Mouse (Mus musculus) c-Kit-positive CD71-positive TER-119-positive erythroid progenitor cells, embryonic 14.5 days (primary cell): ENCODE results near the gene Dock9.
"Not testable (repeated sequence)": the region's sequence is repeated elsewhere in the genome, so short reads cannot be mapped to it uniquely, and the experiment has no call there.

Source experiments
- DNase-seq: peaks from one replicate; pipeline ENCODE4 v3.0.0-alpha.2; 2013; ENCODE audit warnings: low spot score

Gene Dock9

DNA sequence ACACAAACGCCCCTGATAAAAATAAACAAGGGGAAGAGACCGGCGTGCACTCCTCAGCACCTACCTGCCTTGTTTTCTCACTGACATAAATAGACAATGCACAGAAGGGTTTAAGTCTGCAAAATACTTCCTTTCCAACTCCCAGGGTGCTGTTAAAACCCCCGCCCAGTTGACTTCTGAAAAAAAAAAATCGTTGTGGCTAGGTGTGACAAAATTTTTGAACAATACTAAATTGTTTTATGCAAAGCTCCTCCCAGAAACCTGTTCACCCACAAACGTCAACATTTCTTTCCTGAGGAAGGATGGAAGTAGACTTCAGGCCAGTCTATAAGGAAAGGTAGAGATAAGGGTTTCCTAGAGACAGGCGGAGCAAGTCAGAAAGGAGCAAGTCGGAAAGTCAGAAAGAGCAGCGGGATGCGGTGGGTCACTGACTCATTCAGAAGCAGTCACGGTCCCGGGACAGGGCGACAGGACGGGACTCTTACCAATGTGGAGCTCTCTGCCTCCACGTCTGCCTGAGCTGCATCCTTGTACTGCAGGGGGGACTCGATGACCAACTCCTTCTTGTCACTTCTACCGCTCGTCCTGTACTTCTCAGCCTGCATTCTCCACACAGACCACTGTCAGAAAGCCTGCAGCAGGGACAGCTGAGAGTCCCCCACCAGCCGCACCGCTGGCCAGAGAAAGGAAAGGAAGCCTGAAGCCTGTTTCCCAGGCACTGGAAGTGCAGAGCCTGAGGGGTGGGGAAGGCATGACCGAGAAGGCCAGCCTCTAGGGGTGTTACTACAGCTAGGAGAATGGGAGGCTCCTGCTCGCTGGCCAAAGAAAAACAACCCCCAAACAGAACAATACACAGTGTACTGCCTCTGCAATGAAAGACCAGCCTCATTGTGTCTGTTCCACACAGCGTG lies 99.7 kb downstream of the Dock9 start:
- DNase-seq: no peak

DNA sequence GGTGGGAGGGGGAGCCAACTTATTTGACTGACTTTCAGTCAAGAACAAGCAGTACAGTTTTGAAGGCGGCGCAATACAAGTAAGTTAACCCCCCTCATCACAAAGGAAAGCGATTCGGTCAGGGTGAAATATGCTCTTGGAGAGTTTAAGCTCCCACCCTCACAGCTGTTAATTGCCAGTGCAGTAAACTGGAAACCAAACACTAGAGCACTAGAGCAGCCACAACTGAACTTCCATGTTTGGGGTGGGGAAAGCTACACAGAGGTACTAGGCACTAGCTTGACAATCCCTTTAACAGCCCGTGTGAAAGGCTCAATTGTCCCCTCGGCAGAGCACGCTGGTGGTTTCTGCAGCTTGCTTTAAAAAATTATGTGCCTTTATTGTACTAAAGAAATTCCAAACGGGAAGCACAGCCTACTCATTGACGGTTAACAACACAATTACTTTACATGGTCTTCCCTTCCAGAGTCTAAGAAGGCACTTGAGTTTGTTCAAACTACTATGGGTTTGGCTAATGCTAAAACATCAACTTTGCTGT lies 100.4 kb downstream of the Dock9 start:
- DNase-seq: no peak

DNA sequence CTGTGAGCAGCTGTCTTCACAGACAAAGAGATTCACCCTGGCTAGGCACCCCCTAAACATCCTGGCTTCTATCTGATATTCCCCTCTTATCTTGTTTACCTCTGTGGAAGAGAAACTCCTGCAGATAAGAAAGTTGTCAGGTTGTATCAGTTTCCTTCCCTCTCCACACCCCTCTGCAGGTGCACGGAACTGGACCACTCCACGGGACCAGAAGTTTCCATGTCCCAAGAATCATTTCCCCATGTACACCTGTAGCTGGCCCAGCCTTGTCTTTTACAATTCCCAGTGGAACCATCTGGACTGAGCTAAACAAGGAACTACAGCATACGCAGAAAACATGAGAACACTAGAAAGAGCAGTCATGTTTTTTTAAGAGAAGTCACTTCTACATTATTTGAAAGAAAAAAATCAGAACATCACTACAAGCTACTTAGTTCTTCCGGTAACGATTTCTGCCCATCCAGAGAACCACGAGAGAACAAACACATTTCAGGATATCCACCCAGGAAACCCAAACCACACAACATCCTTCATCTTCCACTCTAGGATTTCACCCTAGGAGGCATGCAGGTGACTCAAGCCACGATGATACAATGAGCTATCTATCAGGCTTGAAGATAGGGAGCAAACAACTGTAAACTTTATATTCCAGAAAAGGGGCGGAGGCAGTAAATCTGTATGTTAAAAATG lies 101.1 kb downstream of the Dock9 start:
- DNase-seq: no peak

DNA sequence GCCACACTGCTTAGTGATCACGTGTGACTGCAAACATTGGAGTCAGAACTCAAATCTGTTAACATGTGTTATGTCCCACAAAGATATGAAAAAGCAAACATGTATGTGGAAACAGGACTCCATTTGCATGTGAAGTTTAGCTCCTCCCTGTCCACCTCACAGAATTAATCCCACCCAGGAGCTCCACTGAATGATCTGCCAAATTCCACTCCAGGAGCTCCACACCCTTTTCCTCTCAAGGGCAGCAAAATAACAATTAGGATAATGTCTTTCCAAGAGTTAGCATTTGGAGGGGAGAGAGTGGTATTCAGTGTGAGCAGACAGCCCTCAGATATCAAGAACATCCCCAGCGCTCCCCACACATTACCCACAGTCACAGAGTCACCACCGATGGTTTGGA lies 102.9 kb downstream of the Dock9 start:
- no peak for DNase-seq

DNA sequence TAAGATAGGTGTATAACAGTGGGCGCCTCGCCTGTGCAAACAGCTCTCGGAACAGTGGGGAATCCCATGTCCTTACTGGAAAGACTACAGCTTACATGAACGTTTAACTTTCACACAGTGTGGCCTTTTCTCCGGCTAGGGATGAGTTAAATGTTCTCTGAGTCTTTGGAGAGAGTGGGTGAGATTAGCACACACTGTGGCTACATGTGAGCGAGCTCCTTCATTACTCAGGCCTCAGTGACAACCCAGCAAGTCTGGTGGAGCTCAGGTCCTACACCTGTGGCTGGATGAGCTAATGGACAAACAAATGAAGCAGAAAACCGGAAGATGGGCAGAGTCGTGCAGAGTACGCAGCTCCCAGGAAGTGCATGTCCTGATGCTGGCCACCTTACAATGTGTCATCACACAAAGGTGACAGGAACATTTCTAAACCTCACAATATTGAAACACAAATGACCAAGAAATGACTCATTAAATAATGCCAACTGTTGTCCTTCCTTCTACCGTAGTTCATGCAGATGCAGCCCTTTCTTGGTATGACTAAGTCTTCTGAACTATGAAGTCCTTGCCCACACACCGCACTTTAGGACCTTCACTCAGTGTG lies 103.5 kb downstream of the Dock9 start:
- DNase-seq: no peak

DNA sequence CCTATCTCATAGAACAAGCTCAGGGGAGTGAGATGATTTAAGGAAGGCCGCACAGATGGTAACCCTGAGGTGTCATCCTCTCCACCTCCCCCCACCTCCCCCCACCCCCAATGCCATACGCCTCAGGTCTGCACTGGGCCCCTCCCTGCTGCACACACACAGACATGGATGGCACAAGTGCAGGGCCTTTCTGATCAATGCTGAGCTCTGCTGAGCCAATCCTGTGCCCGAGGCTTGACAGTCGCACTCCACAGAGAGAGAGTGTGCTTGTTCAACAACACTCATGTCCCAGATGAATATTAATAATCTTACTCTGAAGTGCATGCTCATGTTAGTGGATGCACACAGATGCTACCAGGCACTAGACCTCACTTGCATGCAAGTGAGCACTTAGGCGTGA lies 108.0 kb downstream of the Dock9 start:
- not testable (repeated sequence) for DNase-seq

DNA sequence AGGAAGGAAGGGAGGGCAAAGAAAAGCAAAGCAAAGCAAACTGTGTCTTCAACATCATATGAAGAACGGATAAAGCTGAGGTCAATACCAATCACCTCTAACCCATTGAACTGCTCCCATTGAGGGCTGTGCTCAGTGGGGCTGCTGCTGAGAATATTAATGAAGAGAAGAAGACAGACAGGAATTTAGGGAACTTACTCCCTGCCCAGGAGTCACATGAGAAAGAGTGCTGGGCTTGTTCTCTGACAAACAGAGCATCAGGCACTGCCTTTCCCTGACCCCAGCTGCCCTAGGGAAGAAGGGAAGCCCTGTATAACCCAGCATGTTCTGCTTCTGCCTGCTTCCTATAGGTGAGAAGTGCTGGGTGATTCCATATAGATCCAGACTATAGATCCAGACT lies 109.5 kb downstream of the Dock9 start:
- no peak for DNase-seq

DNA sequence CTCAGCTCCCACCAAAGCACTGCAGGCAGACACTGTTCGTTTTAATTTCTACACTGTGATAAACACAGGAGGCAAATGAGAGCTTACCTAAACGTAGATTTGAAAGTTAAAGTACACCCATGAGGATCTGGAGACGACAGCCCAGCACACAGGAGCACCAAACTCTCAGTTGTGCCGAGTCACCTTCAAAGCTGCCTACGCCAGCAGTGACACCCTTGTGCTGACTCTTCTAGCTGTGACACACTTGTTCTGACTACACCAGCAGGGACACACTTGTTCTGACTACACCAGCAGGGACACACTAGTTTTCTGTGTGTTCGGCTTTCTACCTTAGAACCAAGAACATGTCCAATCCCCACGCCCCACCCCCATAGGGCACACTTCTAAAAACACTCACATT lies 110.4 kb downstream of the Dock9 start:
- DNase-seq: no peak

DNA sequence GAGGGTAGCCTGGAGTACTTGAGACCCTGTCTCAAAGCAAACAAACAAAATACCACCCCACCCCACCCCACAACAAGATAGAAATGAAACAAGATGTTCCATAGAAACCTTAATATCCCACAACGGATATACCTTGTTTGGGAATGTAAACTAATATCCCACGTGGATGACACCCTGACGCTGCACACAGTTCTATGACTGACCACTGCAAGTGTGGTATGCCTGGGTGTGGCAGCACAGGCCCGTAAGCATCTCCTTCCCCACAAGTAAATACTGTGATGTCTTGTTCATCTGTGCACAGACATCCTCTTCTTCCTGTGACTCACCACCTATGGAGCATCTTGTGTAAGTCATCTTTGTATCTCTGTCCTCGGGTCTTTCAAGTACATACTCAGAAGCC lies 118.7 kb downstream of the Dock9 start:
- no peak for DNase-seq

DNA sequence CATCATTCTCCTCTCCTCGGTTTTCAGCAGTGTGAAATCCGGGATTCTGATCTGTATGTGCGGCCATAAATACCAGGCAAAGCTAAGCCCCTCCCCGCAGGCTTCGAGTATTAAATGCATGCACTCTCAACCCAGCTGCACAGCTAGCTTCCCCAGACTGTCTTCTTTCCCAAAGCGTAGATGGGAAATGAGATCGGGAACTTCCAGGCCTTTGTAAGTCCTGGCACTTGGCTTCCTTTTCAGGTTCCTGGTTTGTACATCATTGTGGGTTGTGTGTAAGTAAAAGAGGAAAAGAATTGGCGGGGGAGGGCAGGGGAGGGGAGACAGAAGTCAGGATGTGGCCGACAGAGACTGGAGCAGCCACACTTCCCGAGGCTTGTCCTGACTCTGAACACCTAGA lies 119.2 kb downstream of the Dock9 start:
- DNase-seq: no peak

DNA sequence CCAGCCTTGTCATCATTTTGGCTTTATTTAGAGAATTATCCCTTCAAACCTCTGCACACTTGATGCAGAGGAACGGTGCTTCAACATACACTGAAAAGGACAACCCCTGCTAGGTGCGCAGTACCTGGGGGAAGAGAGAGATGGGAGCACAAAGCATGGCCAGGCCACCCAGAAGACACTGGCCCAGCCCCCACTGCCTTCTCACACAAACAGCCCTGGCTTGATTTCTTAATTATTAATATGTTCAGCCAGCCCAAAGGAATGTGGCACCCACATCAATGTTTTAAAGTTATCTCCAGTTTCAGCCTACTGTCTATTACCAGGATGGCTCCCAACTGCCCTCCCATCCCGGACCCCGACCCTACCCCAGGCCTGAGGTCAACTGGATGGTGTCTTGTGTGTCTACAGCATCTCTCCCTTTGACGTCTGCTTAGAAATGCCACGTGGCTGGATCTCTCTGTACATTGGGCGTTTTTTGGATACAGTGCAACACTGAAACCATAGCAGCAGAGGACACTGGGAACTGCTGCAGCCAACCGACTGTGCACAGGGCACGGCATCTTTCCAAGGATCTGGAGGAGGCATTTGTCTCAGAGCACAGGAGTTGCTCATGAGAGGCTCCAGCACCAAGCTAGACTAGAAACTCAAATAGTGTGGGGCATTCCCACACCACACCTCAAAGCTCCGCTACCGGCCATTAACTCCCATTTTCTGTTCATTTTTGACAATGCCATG lies 120.9 kb downstream of the Dock9 start:
- DNase-seq: no peak

DNA sequence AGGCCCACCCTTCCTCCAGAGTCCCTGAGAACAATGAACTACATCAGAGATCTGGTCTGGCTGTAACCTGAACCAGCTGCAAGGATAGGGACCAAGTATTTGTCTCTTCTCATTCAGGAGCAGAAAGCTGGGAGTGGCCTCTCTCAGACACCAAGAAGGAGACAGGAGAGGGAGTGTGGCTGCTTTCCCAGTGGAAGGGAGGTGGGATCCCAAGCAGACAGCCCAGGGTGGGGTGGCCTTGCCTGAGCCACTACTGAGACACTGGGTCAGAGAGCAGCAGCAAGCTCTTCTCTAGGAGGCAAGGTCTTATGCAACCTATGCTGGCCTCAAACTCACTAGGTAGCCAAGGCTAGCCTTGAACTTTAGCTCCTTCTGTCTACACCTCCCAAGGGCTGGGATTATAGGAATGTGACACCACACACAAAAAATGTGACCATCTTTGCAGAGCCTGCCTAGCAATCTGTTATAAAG lies 121.5 kb downstream of the Dock9 start:
- no peak for DNase-seq

DNA sequence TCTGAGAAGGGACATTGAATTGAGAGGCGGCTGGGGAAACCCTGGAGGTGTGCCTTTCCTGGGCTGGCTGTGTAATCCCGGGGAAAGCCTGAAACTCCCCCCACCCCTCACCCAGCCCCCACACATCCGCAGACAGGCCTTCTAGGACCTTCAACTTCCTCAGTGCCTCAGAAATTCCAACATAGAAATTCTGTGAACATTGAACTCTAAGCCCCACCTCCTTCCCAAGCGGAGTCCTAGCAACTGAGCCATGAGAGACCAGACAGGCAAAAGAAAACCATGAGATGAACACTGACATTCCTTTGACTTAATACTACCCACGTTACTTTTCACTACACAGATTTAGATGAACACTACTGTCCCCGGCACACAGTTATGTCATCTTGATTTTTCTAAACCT lies 122.1 kb downstream of the Dock9 start:
- DNase-seq: no peak

DNA sequence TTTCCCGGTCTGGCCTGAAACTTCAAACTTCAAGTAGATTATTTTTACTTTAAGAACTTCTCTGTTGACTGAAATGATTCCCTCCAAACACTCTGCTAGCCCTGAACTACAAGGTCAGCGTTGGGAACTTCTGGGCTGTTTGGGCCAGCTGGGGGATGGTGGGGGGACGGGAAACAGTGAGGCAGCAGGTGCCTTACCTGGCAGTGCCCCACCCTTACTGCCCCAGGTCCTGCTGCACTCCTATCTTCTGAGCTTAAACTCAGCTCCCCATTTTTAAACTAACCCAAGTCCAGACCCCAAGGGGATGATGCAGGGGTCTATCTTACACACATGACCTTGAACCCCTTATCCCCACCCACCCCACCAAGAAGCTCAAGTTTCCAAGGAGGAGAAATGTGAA lies 122.5 kb downstream of the Dock9 start:
- no peak for DNase-seq

DNA sequence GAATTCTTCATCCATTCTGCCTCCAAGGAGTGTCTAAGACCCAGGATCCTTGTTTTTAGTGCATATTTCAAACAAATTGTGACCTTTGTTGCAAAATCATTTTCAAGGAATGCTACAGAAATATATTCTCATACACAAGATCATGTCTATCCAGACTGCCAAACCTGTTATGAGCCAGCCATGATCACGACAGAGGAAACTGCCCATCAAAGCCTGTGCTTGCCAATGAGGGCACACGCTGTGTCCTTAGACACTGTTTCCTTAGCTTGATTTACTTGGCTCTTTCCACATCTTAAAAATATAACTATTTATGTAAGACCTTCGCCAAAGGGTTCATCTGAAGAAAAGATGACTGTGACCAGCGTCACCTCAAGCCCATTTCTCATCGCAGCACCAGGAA lies 127.6 kb downstream of the Dock9 start:
- no peak for DNase-seq

DNA sequence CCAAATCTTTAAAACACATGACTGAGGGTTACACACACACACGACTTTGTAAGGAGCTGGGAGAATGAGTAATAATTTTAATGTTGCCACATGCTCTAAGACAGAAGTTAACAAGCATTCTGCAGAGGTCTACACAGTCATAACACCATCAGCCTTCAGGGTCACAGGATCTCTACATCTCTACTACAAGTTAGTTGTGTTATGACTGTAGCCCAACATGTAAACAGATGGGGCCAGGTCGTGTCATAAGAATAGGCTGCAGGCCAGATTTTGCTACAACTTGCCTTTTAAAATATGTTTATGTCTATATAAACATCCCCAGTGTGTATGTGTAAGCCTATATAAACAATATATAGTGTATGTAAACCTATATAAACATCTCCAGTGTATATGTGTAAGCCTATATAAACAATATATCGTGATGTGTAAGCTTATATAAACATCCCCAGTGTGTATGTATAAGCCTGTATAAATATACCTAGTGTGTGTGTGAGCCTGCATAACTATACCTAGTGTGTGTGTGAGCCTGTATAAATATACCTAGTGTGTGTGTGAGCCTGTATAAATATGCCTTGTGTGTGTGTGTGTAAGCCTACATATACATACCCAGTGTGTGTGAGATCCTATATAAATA lies 130.9 kb downstream of the Dock9 start:
- DNase-seq: no peak

DNA sequence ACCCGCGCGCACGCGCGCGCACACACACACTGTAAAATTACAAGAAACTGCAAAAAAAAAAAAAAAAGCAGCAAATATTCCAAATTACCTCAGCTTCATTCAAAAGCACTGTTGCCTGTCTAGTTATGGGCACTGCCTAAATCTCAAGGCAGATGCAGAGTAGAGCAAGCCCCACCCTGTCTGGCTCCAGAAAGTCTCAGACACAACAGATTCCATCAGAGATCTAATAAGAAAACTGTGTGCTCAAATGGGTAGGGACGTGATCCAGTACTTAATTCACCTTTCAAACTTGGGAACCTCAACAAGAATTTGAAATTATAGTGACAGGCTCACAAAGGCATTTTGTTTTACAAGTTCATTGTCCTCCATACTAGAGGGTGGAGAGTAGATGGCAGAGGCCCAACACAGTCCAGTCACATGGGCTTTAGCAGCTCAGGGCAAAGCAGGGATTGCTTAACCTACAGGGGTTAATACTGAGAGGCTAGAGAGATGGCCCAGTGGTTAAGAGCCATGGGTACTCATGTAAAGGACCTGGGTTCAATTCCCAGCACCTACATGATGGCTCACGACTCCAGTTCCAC lies 131.9 kb downstream of the Dock9 start:
- DNase-seq: no peak

DNA sequence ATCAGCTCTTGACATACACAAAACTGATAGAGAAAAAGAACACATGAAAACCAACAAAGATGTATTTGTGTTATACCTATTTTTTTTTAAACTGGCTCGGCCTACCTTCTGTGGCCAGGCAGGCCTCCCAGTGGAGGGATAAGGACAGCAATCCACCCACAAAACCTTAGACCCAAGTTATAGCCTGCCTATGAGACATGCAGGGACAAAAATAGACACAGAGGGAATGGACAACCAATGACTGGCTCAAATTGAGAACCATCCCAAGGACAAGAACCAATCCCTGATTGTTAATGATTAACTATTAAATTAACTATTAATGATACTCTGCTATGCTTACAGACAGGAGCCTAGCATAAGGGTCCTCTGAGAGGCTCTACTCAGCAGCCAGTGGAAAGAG lies 133.7 kb downstream of the Dock9 start:
- no peak for DNase-seq

DNA sequence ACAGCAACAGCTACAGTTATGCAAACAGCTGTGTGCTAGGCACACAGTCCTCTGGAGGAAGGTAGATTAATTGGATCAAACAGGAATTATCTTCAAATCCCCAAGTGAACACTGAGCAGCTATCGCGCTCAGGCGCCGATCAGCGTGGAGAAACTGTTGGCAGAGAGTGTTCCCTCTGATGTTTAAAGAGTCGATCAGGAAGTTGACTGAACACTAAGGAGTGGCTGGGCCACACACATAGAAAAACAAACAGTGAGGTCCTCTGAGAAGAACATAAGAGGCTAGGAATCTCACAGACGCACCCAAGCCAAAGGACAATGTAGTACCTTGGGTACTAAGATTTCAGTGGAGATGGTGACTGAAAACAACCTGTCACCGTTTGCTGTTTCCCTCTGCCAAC lies 136.7 kb downstream of the Dock9 start:
- DNase-seq: no peak

DNA sequence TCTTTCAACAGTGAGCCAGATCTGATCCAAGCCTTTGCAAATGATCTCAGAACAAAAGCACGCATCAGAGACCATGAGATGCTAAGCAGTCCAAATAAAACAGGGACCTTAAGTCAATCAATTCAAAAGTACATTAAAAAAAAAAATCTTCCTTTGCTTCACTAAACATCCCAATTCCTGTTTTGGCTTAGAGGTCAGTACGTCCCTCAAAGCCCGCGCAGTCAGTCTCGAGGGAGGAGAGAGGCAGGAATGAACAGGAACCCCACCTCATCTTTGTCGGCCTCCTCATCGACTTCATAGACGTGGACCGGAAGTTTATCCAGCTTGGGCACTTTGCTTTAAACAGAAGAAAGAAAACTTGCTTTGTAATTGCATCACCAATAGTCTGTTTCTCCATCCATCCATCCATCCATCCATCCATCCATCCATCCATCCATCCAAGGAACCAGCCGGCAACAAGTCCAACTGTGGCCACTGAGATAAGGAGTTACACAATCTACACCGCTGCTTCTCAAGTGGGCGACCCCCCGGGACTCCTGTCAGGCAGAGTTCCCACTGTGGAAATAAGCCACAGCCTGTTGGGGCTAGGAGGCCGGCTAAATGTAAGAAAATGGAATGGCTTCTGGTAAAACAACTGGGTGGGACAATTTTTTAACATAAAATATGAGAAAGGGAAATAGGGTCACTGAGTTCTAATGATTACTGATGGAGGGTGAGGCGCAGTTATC lies 137.3 kb downstream of the Dock9 start:
- no peak for DNase-seq
